Mouse (Mus musculus) testis, adult 2 months (tissue): ENCODE data around the gene Ripk3.

ENCODE experiments used
- CTCF ChIP-seq: fragments of 200-500 bp; IDR thresholded peaks from 2 replicates; pipeline ENCODE4 v1.5.1; 2012; ENCODE audit warnings: low read depth, mild to moderate bottlenecking, inconsistent platforms, low read length, moderate library complexity; ENCODE audit not compliant: control insufficient read depth, insufficient read depth, insufficient replicate concordance
- POLR2A ChIP-seq: fragments of 200-500 bp; IDR thresholded peaks from 2 replicates; pipeline ENCODE4 v1.6.1; 2012; ENCODE audit warnings: low read depth, mild to moderate bottlenecking, inconsistent platforms, low read length, moderate library complexity; ENCODE audit not compliant: control insufficient read depth

DNA sequence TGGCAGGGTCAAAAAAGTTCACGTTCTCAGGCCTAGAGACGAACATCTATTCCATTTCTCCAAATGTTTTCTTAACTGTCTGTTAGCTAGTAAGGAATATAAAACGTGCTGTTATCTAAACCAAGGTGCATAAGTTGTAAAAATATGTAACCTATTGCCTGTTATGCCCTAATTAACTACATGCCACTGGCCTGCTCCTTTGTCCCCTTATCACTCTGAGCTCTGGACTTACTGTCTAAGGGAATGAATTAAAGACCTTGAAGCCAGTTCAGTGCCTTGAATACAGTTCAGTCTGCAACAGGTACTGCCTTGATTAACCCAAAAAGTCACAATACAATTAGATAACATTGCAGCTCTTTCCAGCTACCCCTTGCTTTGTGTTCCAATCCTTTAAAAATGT lies 53.3 kb downstream of the Ripk3 start:
- no peak for TF ChIP-seq POLR2A
- TF ChIP-seq CTCF, result no peak
